Mouse (Mus musculus): ENCODE measurements around the gene Whrn.

- TF ChIP-seq CTCF (IDR thresholded peaks at IDR 0.05; ENCODE audit: low read depth): no peak
- no peak for TF ChIP-seq EP300 (IDR thresholded peaks at IDR 0.05; ENCODE audit: low read depth)
Observed at GRCm38 (mm10) chr4:63487916-63488315, 7.9 kb downstream of the Whrn start.
